Mouse (Mus musculus): Measurements from ENCODE around the gene Olfr1272. TPM values are rescaled to one million over a fixed set of nuclear protein-coding genes. Genes with fewer than 3 reads are reported as not detected.
"Not testable (repeated sequence)": the region's sequence is repeated elsewhere in the genome, so short reads cannot be mapped to it uniquely, and the experiment has no call there.

Olfr1272 gene
- polyA plus RNA-seq (2017; shearing (Covaris generic)), result not detected

DNA sequence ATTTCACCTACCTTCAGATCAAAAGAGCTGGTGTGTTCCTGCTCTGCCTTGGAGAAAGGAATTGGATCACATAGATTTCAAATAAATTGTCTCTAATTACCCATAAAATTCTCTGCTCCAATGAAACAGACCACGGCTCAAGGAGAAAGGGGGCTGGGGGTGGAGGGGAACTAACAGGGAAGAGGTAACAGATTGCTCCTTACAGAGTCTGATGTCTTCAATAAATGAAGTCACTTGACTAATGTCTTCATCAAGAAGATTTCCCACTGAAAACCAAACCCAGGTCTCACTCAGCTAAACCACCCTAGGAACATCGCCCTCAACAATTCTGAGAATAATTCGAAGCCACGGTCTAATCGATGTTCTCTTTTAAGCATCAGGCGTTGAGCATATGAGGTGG is at the start of gene Olfr1272:
Gene Olfr1272 (minus strand): TSS at position 101 of the 400 bp plus-strand sequence.
- ATAC-seq, result no peak

DNA sequence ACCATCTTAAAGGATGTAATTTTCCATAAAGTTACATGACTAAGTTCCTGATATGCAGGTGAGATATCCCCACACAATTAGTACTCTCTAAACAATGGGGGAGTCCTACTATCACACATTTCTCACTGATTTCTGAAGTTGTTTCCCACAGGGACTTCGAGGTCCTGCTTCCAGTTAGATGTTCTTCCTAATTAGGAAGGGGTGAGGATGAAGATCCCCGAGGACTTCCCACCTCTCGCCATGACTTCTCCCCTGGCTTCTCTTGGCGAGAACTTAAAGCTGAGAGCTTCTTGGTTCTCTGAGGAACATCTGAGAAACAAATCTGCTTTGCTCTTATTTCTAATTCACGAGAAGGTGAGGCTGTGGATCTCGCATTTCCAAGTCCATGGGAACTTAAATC is 29.3 kb upstream of the Olfr1272 start, which contains the start of gene Gm13769:
Gene Gm13769 (plus strand): TSS at position 301 of the 400 bp plus-strand sequence.
- not testable (repeated sequence) for ATAC-seq

DNA sequence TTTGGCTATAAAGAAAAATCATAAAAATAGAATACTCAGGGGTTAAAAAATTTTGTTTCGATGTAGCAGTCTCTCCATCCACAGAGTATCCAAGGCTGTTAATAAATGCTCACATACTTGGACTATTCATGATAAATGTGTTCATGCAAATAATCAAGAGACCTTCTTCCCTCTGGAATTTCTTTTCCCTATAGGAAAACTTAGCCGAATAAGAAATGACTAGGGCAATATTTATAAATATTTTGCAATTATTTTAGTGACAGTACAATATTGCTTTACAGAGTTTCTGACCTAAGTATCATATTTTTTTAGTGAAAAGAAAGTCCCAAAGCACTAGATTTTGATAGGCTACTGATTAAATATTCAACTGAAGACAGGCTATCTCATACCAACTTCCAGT is 21.7 kb downstream of the Olfr1272 start, which contains the start of gene Olfr1271:
Gene Olfr1271 (minus strand): TSS at position 101 of the 400 bp plus-strand sequence.
- ATAC-seq, result no peak

DNA sequence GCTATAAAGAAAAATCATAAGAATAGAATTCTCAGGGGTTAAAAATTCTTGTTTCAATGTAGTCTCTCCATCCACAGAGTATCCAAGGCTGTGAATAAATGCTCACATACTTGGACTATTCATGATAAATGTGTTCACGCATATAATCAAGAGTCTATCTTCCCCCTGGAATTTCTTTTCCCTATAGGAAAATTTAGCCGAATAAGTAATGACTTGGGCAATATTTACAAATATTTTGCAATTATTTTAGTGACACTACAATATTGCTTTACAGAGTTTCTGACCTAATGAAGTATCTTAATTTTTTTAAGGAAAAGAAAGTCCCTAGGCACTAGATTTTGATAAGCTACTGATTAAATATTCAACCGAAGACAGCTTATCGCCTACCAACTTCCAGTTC is 35.1 kb downstream of the Olfr1272 start, which contains the start of gene Olfr142:
Gene Olfr142 (minus strand): TSS at position 101 of the 400 bp plus-strand sequence.
- ATAC-seq, result no peak

Other genes with a start within 250 kb of the Olfr1272 start
- not detected for gene Olfr140, start 229.2 kb downstream of the Olfr1272 start, polyA plus RNA-seq (2017; shearing (Covaris generic))
- gene Olfr1269, start 171.4 kb downstream of the Olfr1272 start, polyA plus RNA-seq (2017; shearing (Covaris generic)), result under 1 TPM in 1 of 3 experiments, not detected in 2; 0.34 TPM
- gene Olfr32, start 150.5 kb downstream of the Olfr1272 start, polyA plus RNA-seq (2017; shearing (Covaris generic)), result not detected
- gene Olfr1270, start 139.8 kb downstream of the Olfr1272 start, polyA plus RNA-seq (2017; shearing (Covaris generic)), result not detected
- gene Olfr1506, start 68.3 kb downstream of the Olfr1272 start, polyA plus RNA-seq (2017; shearing (Covaris generic)), result not detected
- not detected for gene Olfr142, start 35.2 kb downstream of the Olfr1272 start, polyA plus RNA-seq (2017; shearing (Covaris generic))
- gene Olfr1271, start 21.8 kb downstream of the Olfr1272 start, polyA plus RNA-seq (2017; shearing (Covaris generic)), result under 1 TPM in 1 of 3 experiments, not detected in 2; 0.05 TPM
- gene Gm13769, start 29.4 kb upstream of the Olfr1272 start, polyA plus RNA-seq (2017; shearing (Covaris generic)), result not detected
- not detected for gene Olfr1274-ps, start 105.8 kb upstream of the Olfr1272 start, polyA plus RNA-seq (2017; shearing (Covaris generic))

Data from inflammation-experienced regulatory T-cells, adult 6 months (primary cell).